Mouse (Mus musculus): Measurements from ENCODE around the gene Aatk.

DNA sequence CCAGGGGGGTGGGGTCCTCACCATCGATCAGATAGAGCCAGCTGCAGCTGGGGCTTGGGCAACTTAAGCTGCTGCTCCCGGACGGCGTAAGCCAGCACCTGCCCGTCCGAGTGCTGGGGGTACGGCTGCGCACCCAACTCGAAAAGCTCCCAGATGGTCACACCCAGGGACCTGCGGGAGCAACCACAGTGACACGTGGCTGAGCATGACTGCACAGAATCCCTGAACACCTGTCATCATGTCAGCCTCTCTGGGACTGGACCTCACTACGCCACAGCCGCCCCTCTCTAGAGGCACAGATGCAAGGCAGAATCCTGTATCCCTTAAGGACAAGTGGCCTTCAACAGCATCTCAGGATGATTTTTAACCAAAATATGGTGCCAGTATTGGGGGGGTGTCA is 34.3 kb downstream of the Aatk start:
- no peak for TF ChIP-seq CTCF (IDR thresholded peaks at IDR 0.05; ENCODE audit: low read depth)
- TF ChIP-seq EP300 (IDR thresholded peaks at IDR 0.05; ENCODE audit: low read depth) = no peak

Data from heart, postnatal 0 days (tissue).